Comparison of ENCODE assay signal across 10 mouse cellular contexts in the genomic region with DNA sequence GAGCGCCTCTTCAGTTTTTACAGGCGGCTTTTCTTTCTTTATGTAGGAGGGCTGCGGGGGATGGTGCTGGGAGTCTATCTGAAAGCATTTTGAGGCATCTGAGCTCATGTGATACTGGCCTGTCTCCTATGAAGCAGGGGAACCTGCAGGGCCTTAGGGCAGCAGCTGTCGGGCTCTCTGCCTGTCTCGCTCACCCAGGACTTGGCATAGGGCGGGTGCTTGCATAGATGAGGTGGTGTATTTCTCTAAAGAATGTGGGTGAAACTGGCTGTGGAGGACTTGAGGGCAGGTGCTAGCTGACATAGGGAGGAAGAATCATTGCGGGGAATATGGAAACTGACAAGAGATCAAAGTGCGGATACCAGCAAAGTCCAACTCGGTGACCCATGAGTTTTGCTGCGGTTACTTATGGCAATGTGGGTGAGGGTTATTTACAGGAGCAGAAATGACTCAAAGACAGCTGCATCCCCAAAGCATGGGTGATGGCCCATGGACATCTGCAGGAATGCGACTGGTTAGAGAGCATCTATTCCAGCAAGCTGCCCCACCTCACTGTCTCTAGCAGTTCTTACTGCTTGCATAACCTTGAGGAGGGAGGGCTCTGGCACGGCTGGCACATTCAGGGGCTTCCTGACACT. TPM values are rescaled to one million over a fixed set of nuclear protein-coding genes. Genes with fewer than 3 reads are reported as not detected.
A peak's percentile ranks its signal among the peaks of the same experiment; 100 is the strongest.
DNase-seq lines count a peak whose midpoint lies in the region; ATAC-seq lines count a peak whose summit lies in the region.
"Had no signal": no experiment of that assay in that cellular context is flagged by ENCODE, and none has a peak within 500 bp of the region (broad histone marks: within the 10 kb centered on the region; RNA-seq: fewer than 3 reads in every experiment).

No protein-coding gene starts in this region.

- DNase-seq in forebrain, embryonic 14.5 days (ENCODE audit: low spot score): no peak
- DNase-seq in retina, postnatal 1 day: peak; percentile 31
- no peak for DNase-seq in retina, embryonic 14.5 days (ENCODE audit: low spot score)
- DNase-seq in kidney, postnatal 14 days: peak; percentile 49
- peak; percentile 65 to 81 for DNase-seq in right cerebral cortex, postnatal 36 days (ENCODE audit: low spot score in 2 of 2)
- no peak for DNase-seq in spleen, postnatal 14 days (ENCODE audit: low spot score in 2 of 2)
- DNase-seq in gastrocnemius, postnatal 14 days: no peak
- DNase-seq: liver, postnatal 0 days had no signal

- H3K9ac ChIP-seq in forebrain, embryonic 14.5 days (ENCODE audit: low read length): no peak overlapping the region
- H3K9ac ChIP-seq in forebrain, embryonic 12.5 days: no peak overlapping the region
- H3K9ac ChIP-seq: liver, postnatal 0 days had no signal

- no peak overlapping the region for H3K4me2 ChIP-seq in forebrain, embryonic 14.5 days (ENCODE audit: low read length)
- H3K4me2 ChIP-seq in forebrain, embryonic 12.5 days: no peak overlapping the region

- 51% methylated on average over 12 of the region's 12 CpGs for WGBS in forebrain, embryonic 14.5 days
- 52% methylated on average over 12 of the region's 12 CpGs for WGBS in forebrain, embryonic 12.5 days

- H3K4me3 ChIP-seq in forebrain, embryonic 14.5 days (ENCODE audit: low read depth, low read length): no peak overlapping the region
- H3K4me3 ChIP-seq in forebrain, embryonic 12.5 days (replicated peaks): no peak overlapping the region

- no peaks in the 10 kb centered on the region for H3K36me3 ChIP-seq in forebrain, embryonic 14.5 days (ENCODE audit: control insufficient read depth, insufficient read depth, low read length)
- H3K36me3 ChIP-seq in forebrain, embryonic 12.5 days (replicated peaks): no peaks in the 10 kb centered on the region

- no peaks in the 10 kb centered on the region for H3K27me3 ChIP-seq in forebrain, embryonic 14.5 days (replicated peaks; ENCODE audit: control insufficient read depth, insufficient read depth, low read length)
- peaks cover 12% of the 10 kb centered on the region for H3K27me3 ChIP-seq in forebrain, embryonic 12.5 days

- peak overlapping the region; percentile 7; the same call in 1 of the 2 replicates for H3K27ac ChIP-seq in forebrain, embryonic 14.5 days (ENCODE audit: low read depth, low read length)
- no peak overlapping the region for H3K27ac ChIP-seq in forebrain, embryonic 12.5 days
- H3K27ac ChIP-seq: stomach, postnatal 0 days had no signal

- intact Hi-C loops in gastrocnemius, postnatal 14 days (cut with DNase I; ENCODE audit: low total_unique reads): no loop called here

- no peaks in the 10 kb centered on the region for H3K4me1 ChIP-seq in forebrain, embryonic 14.5 days (ENCODE audit: control insufficient read depth, insufficient read depth, low read length)
- H3K4me1 ChIP-seq in forebrain, embryonic 12.5 days: peaks cover 9% of the 10 kb centered on the region

- ATAC-seq in forebrain, embryonic 14.5 days: no peak
- no peak for ATAC-seq in forebrain, embryonic 12.5 days (ENCODE audit: low FRiP score)
- ATAC-seq: liver, postnatal 0 days had no signal

- H3K9me3 ChIP-seq in forebrain, embryonic 14.5 days (replicated peaks; ENCODE audit: control insufficient read depth, low read length): no peaks in the 10 kb centered on the region
- no peaks in the 10 kb centered on the region for H3K9me3 ChIP-seq in forebrain, embryonic 12.5 days

RNA-seq across cellular contexts. Expression of a gene that starts 8.4 kb away (rescaled TPM):
- 1.1 and 1.5 TPM in 2 replicates for polyA plus RNA-seq in forebrain, embryonic 14.5 days (2014; fragmentation: Nextera tagmentation; extraction: Ambion mirVana)
- 0.29 and 0.31 TPM in 2 replicates for polyA plus RNA-seq in forebrain, embryonic 12.5 days (2016; fragmentation: Nextera tagmentation; extraction: Ambion mirVana)
- total RNA-seq in gastrocnemius, postnatal 14 days (2021): not detected
- polyA plus RNA-seq: liver, postnatal 0 days had no signal

Comparison
In these comparisons a context has a peak if more than half of its experiments do, and no peak if none do; other contexts are left out.
1. DNase-seq: peak in retina, postnatal 1 day (single experiment), kidney, postnatal 14 days (single experiment) and right cerebral cortex, postnatal 36 days (2 of 2); none in forebrain, embryonic 14.5 days (single experiment), retina, embryonic 14.5 days (single experiment), spleen, postnatal 14 days (0 of 2) and gastrocnemius, postnatal 14 days (single experiment).